Mouse (Mus musculus): ENCODE results near the gene Map4k1.

The Map4k1 gene

GRCm38 (mm10) chr7:28982274-28983013 lies 594 bp downstream of the Map4k1 start:
- no peak for DNase-seq

GRCm38 (mm10) chr7:28983141-28983564 lies 1.3 kb downstream of the Map4k1 start:
- no peak for DNase-seq

- no peak for DNase-seq
Observed at GRCm38 (mm10) chr7:28983849-28984248, 2.0 kb downstream of the Map4k1 start.

- DNase-seq, result no peak
Observed at GRCm38 (mm10) chr7:28984452-28984851, 2.6 kb downstream of the Map4k1 start.

- DNase-seq, result no peak
Observed at GRCm38 (mm10) chr7:28985207-28985606, 3.4 kb downstream of the Map4k1 start.

GRCm38 (mm10) chr7:28990766-28991273 lies 9.0 kb downstream of the Map4k1 start:
- no peak for DNase-seq

- DNase-seq, result no peak
Observed at GRCm38 (mm10) chr7:28991616-28992015, 9.8 kb downstream of the Map4k1 start.

GRCm38 (mm10) chr7:28992997-28993396 lies 11.1 kb downstream of the Map4k1 start:
- no peak for DNase-seq

- no peak for DNase-seq
Observed at GRCm38 (mm10) chr7:28993402-28993801, 11.6 kb downstream of the Map4k1 start.

- DNase-seq, result peak; percentile 48
Observed at GRCm38 (mm10) chr7:29000651-29001605, 19.1 kb downstream of the Map4k1 start.

- DNase-seq, result no peak
Observed at GRCm38 (mm10) chr7:29007224-29008101, 25.6 kb downstream of the Map4k1 start.

- no peak for DNase-seq
Observed at GRCm38 (mm10) chr7:29008171-29008570, 26.3 kb downstream of the Map4k1 start.

- no peak for DNase-seq
Observed at GRCm38 (mm10) chr7:29008714-29009113, 26.9 kb downstream of the Map4k1 start.

GRCm38 (mm10) chr7:29014984-29015383 lies 33.1 kb downstream of the Map4k1 start:
- no peak for DNase-seq

GRCm38 (mm10) chr7:29016440-29016839 lies 34.6 kb downstream of the Map4k1 start:
- DNase-seq, result no peak

- DNase-seq, result no peak
Observed at GRCm38 (mm10) chr7:29017222-29017621, 35.4 kb downstream of the Map4k1 start.

GRCm38 (mm10) chr7:29019447-29020220 lies 37.8 kb downstream of the Map4k1 start:
- no peak for DNase-seq

- no peak for DNase-seq
Observed at GRCm38 (mm10) chr7:29022479-29022878, 40.6 kb downstream of the Map4k1 start.

- no peak for DNase-seq
Observed at GRCm38 (mm10) chr7:29023514-29023913, 41.7 kb downstream of the Map4k1 start.

- DNase-seq, result no peak
Observed at GRCm38 (mm10) chr7:29025566-29025965, 43.7 kb downstream of the Map4k1 start.

- DNase-seq, result no peak
Observed at GRCm38 (mm10) chr7:29026195-29026594, 44.3 kb downstream of the Map4k1 start.

GRCm38 (mm10) chr7:29026811-29027210 lies 45.0 kb downstream of the Map4k1 start:
- DNase-seq, result no peak
